Mouse (Mus musculus): ENCODE measurements around the gene March7. TPM values are rescaled to one million over a fixed set of nuclear protein-coding genes. Genes with fewer than 3 reads are reported as not detected.

Gene March7
- polyA plus RNA-seq, 1 experiment from 2014 or later, result 78.5 TPM

- ATAC-seq (ENCODE audit: insufficient number of reproducible peaks, low FRiP score, low TSS enrichment, low read depth), result no peak
- Histone ChIP-seq H3K9me3 (replicated peaks) (no peaks in the 10 kb centered on the region), H3K27me3 (no peaks in the 10 kb centered on the region), H3K36me3 (no peaks in the 10 kb centered on the region), H3K4me1 (0 out of 2 replicates have a peak, but pooled peaks cover 7% of the 10 kb centered on the region), H3K9ac (no peak overlapping the region), H3K27ac (replicated peaks) (no peak overlapping the region), H3K4me3 (replicated peaks) (no peak overlapping the region), H3K4me2 (replicated peaks) (no peak overlapping the region)
- 85% methylated on average over 8 of the region's 8 CpGs for WGBS
These were observed 75.5 kb downstream of the March7 start for GRCm38 (mm10) chr2:60285107-60285617.

- Histone ChIP-seq H3K4me2 (replicated peaks) (no peak overlapping the region), H3K4me3 (replicated peaks) (no peak overlapping the region), H3K36me3 (no peaks in the 10 kb centered on the region), H3K27ac (replicated peaks) (no peak overlapping the region), H3K9ac (no peak overlapping the region), H3K4me1 (0 out of 2 replicates have a peak, but pooled peaks cover 1% of the 10 kb centered on the region), H3K9me3 (replicated peaks) (no peaks in the 10 kb centered on the region), H3K27me3 (no peaks in the 10 kb centered on the region)
- ATAC-seq (ENCODE audit: insufficient number of reproducible peaks, low FRiP score, low TSS enrichment, low read depth), result no peak
- 77% methylated on average over 4 of the region's 4 CpGs for WGBS
These were observed 78.9 kb downstream of the March7 start for GRCm38 (mm10) chr2:60288606-60289005.

DNA sequence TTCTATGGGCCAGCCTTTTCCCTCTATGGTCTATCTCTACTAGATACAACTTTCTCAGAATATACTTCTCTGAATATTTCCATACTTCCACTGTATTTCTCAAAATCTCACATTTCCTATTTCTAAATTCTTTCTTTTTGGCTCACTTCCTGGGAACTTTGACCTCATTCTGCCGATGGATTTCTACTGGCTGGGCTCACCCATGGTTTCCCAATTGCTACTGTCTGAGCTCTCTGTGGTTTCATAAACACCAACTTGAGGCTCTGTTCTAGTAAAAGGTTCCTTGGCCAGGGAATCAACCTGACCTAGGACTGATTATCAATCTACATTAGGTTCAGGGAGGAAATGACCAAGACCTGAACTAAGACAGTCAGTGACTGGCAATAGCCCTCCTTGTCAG lies 79.8 kb downstream of the March7 start:
- H3K4me2 ChIP-seq (replicated peaks), result no peak overlapping the region
- H3K9me3 ChIP-seq (replicated peaks), result no peaks in the 10 kb centered on the region
- no peaks in the 10 kb centered on the region for H3K4me1 ChIP-seq
- WGBS, result 77% methylated on average over 1 of the region's 1 CpGs
- H3K27ac ChIP-seq (replicated peaks), result no peak overlapping the region
- no peaks in the 10 kb centered on the region for H3K27me3 ChIP-seq
- ATAC-seq (ENCODE audit: insufficient number of reproducible peaks, low FRiP score, low TSS enrichment, low read depth), result no peak
- no peak overlapping the region for H3K4me3 ChIP-seq (replicated peaks)
- H3K36me3 ChIP-seq, result no peaks in the 10 kb centered on the region
- no peak overlapping the region for H3K9ac ChIP-seq

DNA sequence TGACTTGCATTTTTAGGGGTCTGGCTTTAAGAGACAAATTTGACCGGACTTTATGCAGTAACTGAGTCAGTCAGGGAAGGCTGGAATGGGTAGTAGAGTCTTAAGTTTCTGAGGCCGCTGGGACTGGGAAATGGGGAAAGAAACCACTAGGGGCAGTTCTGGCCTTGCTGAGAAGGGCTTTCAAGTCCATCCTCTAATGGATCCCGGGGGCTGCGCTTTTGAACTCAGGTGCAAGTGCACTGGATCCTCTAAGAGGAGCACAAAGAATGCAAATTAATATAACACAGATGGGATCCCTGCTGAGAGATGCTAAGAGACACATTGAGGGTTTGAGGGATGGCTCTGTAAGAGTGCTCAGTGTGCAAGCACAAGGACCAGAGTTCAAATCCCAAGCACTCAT lies 81.7 kb downstream of the March7 start:
- H3K27ac ChIP-seq (replicated peaks), result no peak overlapping the region
- no peak for ATAC-seq (ENCODE audit: insufficient number of reproducible peaks, low FRiP score, low TSS enrichment, low read depth)
- H3K36me3 ChIP-seq, result no peaks in the 10 kb centered on the region
- no peak overlapping the region for H3K9ac ChIP-seq
- WGBS, result 75% methylated on average over 4 of the region's 4 CpGs
- H3K4me1 ChIP-seq, result no peaks in the 10 kb centered on the region
- no peak overlapping the region for H3K4me3 ChIP-seq (replicated peaks)
- no peaks in the 10 kb centered on the region for H3K9me3 ChIP-seq (replicated peaks)
- H3K27me3 ChIP-seq, result no peaks in the 10 kb centered on the region
- no peak overlapping the region for H3K4me2 ChIP-seq (replicated peaks)

DNA sequence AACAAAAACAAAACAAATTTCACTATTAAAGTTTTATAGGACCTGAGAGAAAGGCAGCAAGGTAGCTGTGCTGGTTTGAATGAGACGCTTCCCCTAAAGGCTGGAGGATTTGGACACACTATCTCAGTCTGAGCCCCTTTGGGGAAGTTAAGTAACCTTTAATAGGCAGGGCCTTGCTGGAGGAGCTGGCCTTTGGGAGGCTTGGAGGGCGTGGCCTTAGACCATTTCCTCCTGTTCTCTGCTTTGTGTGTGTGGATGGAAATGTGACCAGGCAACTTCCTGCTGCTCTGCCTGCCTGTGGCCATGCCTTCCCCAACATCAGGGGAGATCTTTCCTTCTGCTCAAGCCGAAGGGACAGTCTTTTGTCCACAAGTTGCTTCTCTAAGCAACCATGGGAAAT lies 88.6 kb downstream of the March7 start:
- H3K9me3 ChIP-seq (replicated peaks), result no peaks in the 10 kb centered on the region
- ATAC-seq (ENCODE audit: insufficient number of reproducible peaks, low FRiP score, low TSS enrichment, low read depth), result no peak
- 76% methylated on average over 3 of the region's 3 CpGs for WGBS

GRCm38 (mm10) chr2:60299323-60299722 lies 89.6 kb downstream of the March7 start:
- no peak overlapping the region for H3K9ac ChIP-seq
- no peak overlapping the region for H3K27ac ChIP-seq (replicated peaks)
- no peak overlapping the region for H3K4me2 ChIP-seq (replicated peaks)
- H3K4me3 ChIP-seq (replicated peaks), result no peak overlapping the region
- no peaks in the 10 kb centered on the region for H3K9me3 ChIP-seq (replicated peaks)
- 88% methylated on average over 2 of the region's 2 CpGs for WGBS
- no peak for ATAC-seq (ENCODE audit: insufficient number of reproducible peaks, low FRiP score, low TSS enrichment, low read depth)
- no peaks in the 10 kb centered on the region for H3K27me3 ChIP-seq
- no peaks in the 10 kb centered on the region for H3K36me3 ChIP-seq
- H3K4me1 ChIP-seq, result no peaks in the 10 kb centered on the region

More for the DNA sequence above, 88.6 kb downstream of the March7 start:
- Histone ChIP-seq H3K9ac (no peak overlapping the region), H3K27me3 (no peaks in the 10 kb centered on the region), H3K4me3 (replicated peaks) (no peak overlapping the region), H3K4me1 (no peaks in the 10 kb centered on the region), H3K27ac (replicated peaks) (no peak overlapping the region), H3K36me3 (no peaks in the 10 kb centered on the region), H3K4me2 (replicated peaks) (no peak overlapping the region)

Other genes starting within 250 kb of the March7 start
- gene Baz2b, start within 50 bp of the March7 start, polyA plus RNA-seq (2015; fragmentation: Nextera tagmentation; extraction: Ambion mirVana), result 58.1 and 61.5 TPM in 2 replicates
- 51.6 and 53.1 TPM in 2 replicates for gene Cd302, start 74.6 kb downstream of the March7 start, polyA plus RNA-seq (2015; fragmentation: Nextera tagmentation; extraction: Ambion mirVana)
- gene Ly75, start 173.4 kb downstream of the March7 start, polyA plus RNA-seq (2015; fragmentation: Nextera tagmentation; extraction: Ambion mirVana), result 1.1 and 1.5 TPM in 2 replicates